Mouse (Mus musculus) megakaryocyte, adult 5-6 weeks (primary cell): ENCODE data around the gene Trank1. TPM values are rescaled to one million over a fixed set of nuclear protein-coding genes. Genes with fewer than 3 reads are reported as not detected.

Experiments used
- ATAC-seq: 2 replicates; pipeline ENCODE4 v1.8.0; 2016; ENCODE audit warnings: mild to moderate bottlenecking, inconsistent platforms; ENCODE audit not compliant: poor library complexity, severe bottlenecking
- total RNA-seq, 2 experiments: library from RNA; stranded (forward) in 1 of 2; stranded (reverse) in 1 of 2; fragments of 153-499, 151-499 nt in 1 of 2; fragments of 221-1000, 200-1000 nt in 1 of 2; gene quantifications; 2 replicates each; pipeline versions ENCODE4 v1.2.3 to v1.2.4; 2015 to 2017

Trank1 gene
- total RNA-seq, 2 experiments from 2014 or later, result 0.07 to 0.15 TPM

- ATAC-seq, result no peak
Observed at GRCm38 (mm10) chr9:111298606-111299005, 12.9 kb upstream of the Trank1 start.

GRCm38 (mm10) chr9:111302196-111302831, 9.2 kb upstream of the Trank1 start:
- no peak for ATAC-seq

GRCm38 (mm10) chr9:111304036-111304435, 7.5 kb upstream of the Trank1 start:
- ATAC-seq, result no peak

- ATAC-seq, result no peak
Observed at GRCm38 (mm10) chr9:111306142-111306541, 5.4 kb upstream of the Trank1 start.

- ATAC-seq, result no peak
Observed at GRCm38 (mm10) chr9:111311843-111312441, 403 bp downstream of the Trank1 start.

- no peak for ATAC-seq
Observed at GRCm38 (mm10) chr9:111312442-111313141, 1.1 kb downstream of the Trank1 start.

- no peak for ATAC-seq
Observed at GRCm38 (mm10) chr9:111313299-111313698, 1.8 kb downstream of the Trank1 start.

GRCm38 (mm10) chr9:111313793-111314192, 2.3 kb downstream of the Trank1 start:
- ATAC-seq, result no peak

GRCm38 (mm10) chr9:111314219-111314618, 2.7 kb downstream of the Trank1 start:
- ATAC-seq, result peak; percentile 70

- ATAC-seq, result no peak
Observed at GRCm38 (mm10) chr9:111320912-111321311, 9.4 kb downstream of the Trank1 start.

- ATAC-seq, result no peak
Observed at GRCm38 (mm10) chr9:111324881-111325280, 13.3 kb downstream of the Trank1 start.

- peak; percentile 47 for ATAC-seq
Observed at GRCm38 (mm10) chr9:111329881-111330280, 18.3 kb downstream of the Trank1 start.

- ATAC-seq, result no peak
Observed at GRCm38 (mm10) chr9:111333790-111334189, 22.3 kb downstream of the Trank1 start.

- ATAC-seq, result no peak
Observed at GRCm38 (mm10) chr9:111334555-111335164, 23.1 kb downstream of the Trank1 start.

- no peak for ATAC-seq
Observed at GRCm38 (mm10) chr9:111351233-111351632, 39.7 kb downstream of the Trank1 start.

GRCm38 (mm10) chr9:111351641-111352040, 40.1 kb downstream of the Trank1 start:
- no peak for ATAC-seq

GRCm38 (mm10) chr9:111352646-111353045, 41.1 kb downstream of the Trank1 start:
- ATAC-seq, result no peak

GRCm38 (mm10) chr9:111355041-111355440, 43.5 kb downstream of the Trank1 start:
- no peak for ATAC-seq

- no peak for ATAC-seq
Observed at GRCm38 (mm10) chr9:111356386-111356785, 44.8 kb downstream of the Trank1 start.

GRCm38 (mm10) chr9:111363656-111364055, 52.1 kb downstream of the Trank1 start:
- no peak for ATAC-seq

GRCm38 (mm10) chr9:111367713-111368112, 56.2 kb downstream of the Trank1 start:
- ATAC-seq, result no peak

- no peak for ATAC-seq
Observed at GRCm38 (mm10) chr9:111372079-111372478, 60.5 kb downstream of the Trank1 start.
